Mouse (Mus musculus): Measurements from ENCODE around the gene Ampd2. TPM values are rescaled to one million over a fixed set of nuclear protein-coding genes. Genes with fewer than 3 reads are reported as not detected.

Ampd2 gene
- total RNA-seq, 2 experiments from 2014 or later = 4.7 to 6.2 TPM

GRCm38 (mm10) chr3:108072983-108073569 is 13.4 kb downstream of the Ampd2 start:
- DNase-seq (ENCODE audit: low spot score) = no peak

GRCm38 (mm10) chr3:108070295-108071293 is 15.9 kb downstream of the Ampd2 start:
- no peak for DNase-seq (ENCODE audit: low spot score)
- intact Hi-C loops (cut with DNase I) = loop anchor here (1.0 kb wide), 1 partner anchor 78 kb away; no protein-coding TSS in a partner anchor

More at GRCm38 (mm10) chr3:108072983-108073569, 13.4 kb downstream of the Ampd2 start:
- intact Hi-C loops (cut with DNase I) = no loop called here

GRCm38 (mm10) chr3:108069231-108069870 is 17.1 kb downstream of the Ampd2 start:
- intact Hi-C loops (cut with DNase I) = loop anchor here (10.0 kb wide), 1 partner anchor 435 kb away; the partner anchor contains the start of genes Gm10961 and Strip1
- DNase-seq (ENCODE audit: low spot score) = no peak

- intact Hi-C loops (cut with DNase I) = loop anchor here (10.0 kb wide), 1 partner anchor 434 kb away; the partner anchor contains the start of genes Gm10961 and Strip1
- DNase-seq (ENCODE audit: low spot score) = no peak
Measured at GRCm38 (mm10) chr3:108068826-108069225, 17.6 kb downstream of the Ampd2 start.

GRCm38 (mm10) chr3:108067370-108067934 is 19.0 kb downstream of the Ampd2 start:
- no peak for DNase-seq (ENCODE audit: low spot score)
- intact Hi-C loops (cut with DNase I) = loop anchor here (10.0 kb wide), 1 partner anchor 433 kb away; the partner anchor contains the start of genes Gm10961 and Strip1

- intact Hi-C loops (cut with DNase I) = loop anchor here (10.0 kb wide), 1 partner anchor 431 kb away; the partner anchor contains the start of genes Gm10961 and Strip1
Measured at GRCm38 (mm10) chr3:108065551-108065950, 20.9 kb downstream of the Ampd2 start.

GRCm38 (mm10) chr3:108064672-108065071 is 21.8 kb downstream of the Ampd2 start:
- intact Hi-C loops (cut with DNase I) = loop anchor here (5.0 to 10.0 kb wide), 4 partner anchors 47 to 430 kb away; partner anchors contain the start of genes Gm10961, Gstm1 and Strip1
- no peak for DNase-seq (ENCODE audit: low spot score)

More at GRCm38 (mm10) chr3:108065551-108065950, 20.9 kb downstream of the Ampd2 start:
- no peak for DNase-seq (ENCODE audit: low spot score)

- intact Hi-C loops (cut with DNase I) = loop anchor here (5.0 to 10.0 kb wide), 4 partner anchors 45 to 428 kb away; partner anchors contain the start of genes Gm10961, Gstm1 and Strip1
Measured at GRCm38 (mm10) chr3:108062648-108063047, 23.8 kb downstream of the Ampd2 start.

GRCm38 (mm10) chr3:108061420-108061819 is 25.0 kb downstream of the Ampd2 start:
- intact Hi-C loops (cut with DNase I) = loop anchor here (2.0 to 10.0 kb wide), 7 partner anchors 44 to 427 kb away; partner anchors contain the start of genes Ahcyl1, Gm10961, Gstm1 and Strip1
- no peak for DNase-seq (ENCODE audit: low spot score)

More at GRCm38 (mm10) chr3:108062648-108063047, 23.8 kb downstream of the Ampd2 start:
- no peak for DNase-seq (ENCODE audit: low spot score)

- no peak for DNase-seq (ENCODE audit: low spot score)
- intact Hi-C loops (cut with DNase I) = no loop called here
Measured at GRCm38 (mm10) chr3:108050493-108050892, 36.0 kb downstream of the Ampd2 start.

GRCm38 (mm10) chr3:108048306-108048705 is 38.1 kb downstream of the Ampd2 start:
- no peak for DNase-seq (ENCODE audit: low spot score)
- intact Hi-C loops (cut with DNase I) = no loop called here

- DNase-seq (ENCODE audit: low spot score) = no peak
- intact Hi-C loops (cut with DNase I) = no loop called here
Measured at GRCm38 (mm10) chr3:108046944-108047655, 39.4 kb downstream of the Ampd2 start.

- intact Hi-C loops (cut with DNase I) = no loop called here
- DNase-seq (ENCODE audit: low spot score) = peak; percentile 81
Measured at GRCm38 (mm10) chr3:108044394-108045140, 41.9 kb downstream of the Ampd2 start, which contains the start of gene Gstm4. Gene Gstm4, minus strand, starts transcription at chr3:108044894.

- DNase-seq (ENCODE audit: low spot score) = no peak
- intact Hi-C loops (cut with DNase I) = no loop called here
Measured at GRCm38 (mm10) chr3:108033156-108033555, 53.3 kb downstream of the Ampd2 start.

GRCm38 (mm10) chr3:108032113-108032512 is 54.3 kb downstream of the Ampd2 start:
- DNase-seq (ENCODE audit: low spot score) = no peak
- intact Hi-C loops (cut with DNase I) = no loop called here

- intact Hi-C loops (cut with DNase I) = no loop called here
Measured at GRCm38 (mm10) chr3:108028641-108029365, 57.6 kb downstream of the Ampd2 start.

GRCm38 (mm10) chr3:108026597-108026996 is 59.9 kb downstream of the Ampd2 start:
- intact Hi-C loops (cut with DNase I) = no loop called here
- no peak for DNase-seq (ENCODE audit: low spot score)

More at GRCm38 (mm10) chr3:108028641-108029365, 57.6 kb downstream of the Ampd2 start:
- DNase-seq (ENCODE audit: low spot score) = no peak
